Mouse (Mus musculus): ENCODE data around the gene Ripply1.

- no peak for TF ChIP-seq CTCF (IDR thresholded peaks at IDR 0.05; ENCODE audit: insufficient read depth, low read length)
- no peak for TF ChIP-seq POLR2A (IDR thresholded peaks at IDR 0.05; ENCODE audit: borderline replicate concordance, extremely low read depth, low read depth, low read length)
Observed at GRCm38 (mm10) chrX:139805918-139806317, 23.8 kb upstream of the Ripply1 start.
